Mouse (Mus musculus): ENCODE measurements around the gene Dnmt3b. TPM values are rescaled to one million over a fixed set of nuclear protein-coding genes. Genes with fewer than 3 reads are reported as not detected.

Gene Dnmt3b
- polyA plus RNA-seq, 1 experiment from 2014 or later = 8.6 TPM

GRCm38 (mm10) chr2:153723098-153723497 is 73.8 kb downstream of the Dnmt3b start:
- Histone ChIP-seq H3K9me3 (replicated peaks) (no peaks in the 10 kb centered on the region), H3K9ac (no peak overlapping the region), H3K27ac (peak overlapping the region; percentile 54), H3K4me2 (no peak overlapping the region), H3K4me1 (replicated peaks) (peaks cover 46% of the 10 kb centered on the region), H3K4me3 (replicated peaks) (no peak overlapping the region), H3K36me3 (no peaks in the 10 kb centered on the region), H3K27me3 (no peaks in the 10 kb centered on the region)
- DNase-seq = no peak
- ATAC-seq (ENCODE audit: low read depth) = peak; percentile 55
- WGBS (ENCODE audit: insufficient replicate concordance) = 47% methylated on average over 1 of the region's 1 CpGs

DNA sequence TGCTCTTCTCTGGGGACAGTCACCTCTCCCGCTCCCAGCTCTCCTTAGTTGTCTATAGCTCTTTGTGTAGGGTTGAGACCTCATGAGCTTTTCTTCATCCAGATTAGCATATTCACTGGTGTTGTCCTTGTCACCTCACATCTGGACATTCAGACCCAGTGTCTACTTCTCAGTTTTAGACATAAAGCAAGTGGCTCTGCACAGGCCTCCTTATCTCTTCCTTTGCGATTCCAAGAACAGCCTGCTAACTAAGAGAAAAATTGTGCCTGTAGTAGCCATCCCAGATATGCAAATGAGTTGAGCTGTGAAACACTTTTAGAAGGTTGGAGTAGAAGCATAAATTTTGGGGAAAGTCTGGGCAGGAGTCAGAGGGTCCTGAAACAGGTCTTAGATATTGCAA is 75.2 kb downstream of the Dnmt3b start:
- H3K4me3 ChIP-seq (replicated peaks) = no peak overlapping the region
- H3K36me3 ChIP-seq = no peaks in the 10 kb centered on the region
- no peaks in the 10 kb centered on the region for H3K9me3 ChIP-seq (replicated peaks)
- DNase-seq (peak; percentile 48), ATAC-seq (ENCODE audit: low read depth) (peak; percentile 89)
- H3K4me2 ChIP-seq = peak overlapping the region; percentile 44
- peak overlapping the region; percentile 36; the same call in 1 of the 2 replicates for H3K9ac ChIP-seq
- no peaks in the 10 kb centered on the region for H3K27me3 ChIP-seq
- H3K27ac ChIP-seq = peak overlapping the region; percentile 80
- peaks cover 34% of the 10 kb centered on the region for H3K4me1 ChIP-seq (replicated peaks)
- WGBS (ENCODE audit: insufficient replicate concordance) = 7% methylated on average over 2 of the region's 2 CpGs

DNA sequence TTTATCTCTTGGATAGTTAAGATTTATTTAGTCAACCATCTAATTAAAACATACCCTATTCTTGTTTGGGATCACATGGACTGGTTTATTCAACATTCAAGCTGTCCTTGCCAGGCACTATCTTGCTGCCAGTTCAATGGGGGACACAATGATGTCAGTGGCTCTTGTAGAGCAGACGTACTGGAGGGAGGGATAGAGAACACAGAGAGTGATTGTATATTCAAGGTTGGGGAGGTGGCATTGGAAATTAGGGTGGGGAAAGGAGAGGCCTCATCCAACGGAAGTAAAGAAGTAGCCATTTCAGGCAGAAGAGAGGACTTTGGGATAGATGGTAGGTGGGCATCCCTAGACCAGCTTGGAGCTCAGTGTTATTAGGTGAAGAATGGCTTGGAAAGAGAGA is 75.6 kb downstream of the Dnmt3b start:
- Histone ChIP-seq H3K9me3 (replicated peaks) (no peaks in the 10 kb centered on the region), H3K27me3 (no peaks in the 10 kb centered on the region), H3K36me3 (no peaks in the 10 kb centered on the region), H3K4me2 (peak overlapping the region; percentile 44), H3K4me1 (replicated peaks) (peaks cover 34% of the 10 kb centered on the region), H3K9ac (peak overlapping the region; percentile 36; the same call in 1 of the 2 replicates), H3K4me3 (replicated peaks) (no peak overlapping the region), H3K27ac (peak overlapping the region; percentile 80)
- WGBS (ENCODE audit: insufficient replicate concordance) = 34% methylated on average over 2 of the region's 2 CpGs
- ATAC-seq (ENCODE audit: low read depth) (peak; percentile 43; the same call in 1 of the 2 replicates), DNase-seq (no peak)

DNA sequence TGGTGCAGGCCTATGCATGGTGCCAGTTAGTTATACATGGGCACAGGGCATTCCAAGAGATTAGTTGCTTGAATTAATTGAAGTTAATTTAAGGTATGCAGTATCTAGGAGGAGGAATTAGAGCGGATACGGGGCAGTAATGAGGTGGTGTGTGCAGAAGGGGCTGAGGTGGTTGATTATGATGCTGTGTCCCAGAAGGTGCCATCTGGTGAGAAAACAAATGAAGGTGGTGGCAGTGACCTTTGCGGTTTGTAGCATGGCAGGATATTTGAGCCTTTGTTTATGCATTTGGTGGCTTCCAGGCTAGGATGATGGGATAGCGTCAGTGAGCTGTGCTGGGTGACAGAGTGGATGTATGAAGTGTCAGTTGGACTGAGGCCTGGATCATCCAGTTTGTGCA is 76.0 kb downstream of the Dnmt3b start:
- Histone ChIP-seq H3K27ac (peak overlapping the region; percentile 80), H3K27me3 (no peaks in the 10 kb centered on the region), H3K4me2 (peak overlapping the region; percentile 44; the same call in 1 of the 2 replicates), H3K9me3 (replicated peaks) (no peaks in the 10 kb centered on the region), H3K36me3 (no peaks in the 10 kb centered on the region), H3K4me3 (replicated peaks) (no peak overlapping the region), H3K9ac (peak overlapping the region; percentile 36; the same call in 1 of the 2 replicates), H3K4me1 (replicated peaks) (peaks cover 34% of the 10 kb centered on the region)
- WGBS (ENCODE audit: insufficient replicate concordance) = 88% methylated on average over 4 of the region's 4 CpGs
- ATAC-seq (ENCODE audit: low read depth) (no peak), DNase-seq (no peak)

- 47% methylated on average over 4 of the region's 4 CpGs for WGBS (ENCODE audit: insufficient replicate concordance)
- ATAC-seq (ENCODE audit: low read depth) (no peak), DNase-seq (no peak)
- Histone ChIP-seq H3K27ac (no peak overlapping the region), H3K4me2 (no peak overlapping the region), H3K27me3 (no peaks in the 10 kb centered on the region), H3K36me3 (no peaks in the 10 kb centered on the region), H3K4me3 (replicated peaks) (no peak overlapping the region), H3K9me3 (replicated peaks) (no peaks in the 10 kb centered on the region), H3K4me1 (replicated peaks) (no peaks in the 10 kb centered on the region; the same call in 1 of the 2 replicates), H3K9ac (no peak overlapping the region)
These were observed 84.8 kb downstream of the Dnmt3b start for GRCm38 (mm10) chr2:153734033-153734432.

Other genes starting within 250 kb of the Dnmt3b start
- not detected in 2 replicates for gene 4930404H24Rik, start 156.7 kb upstream of the Dnmt3b start, polyA plus RNA-seq (2015; fragmentation: Nextera tagmentation; extraction: Ambion mirVana)
- 5.3 and 5.4 TPM in 2 replicates for gene Nol4l, start 119.5 kb upstream of the Dnmt3b start, polyA plus RNA-seq (2015; fragmentation: Nextera tagmentation; extraction: Ambion mirVana)
- 39.8 and 39.9 TPM in 2 replicates for gene Commd7, start 16.7 kb upstream of the Dnmt3b start, polyA plus RNA-seq (2015; fragmentation: Nextera tagmentation; extraction: Ambion mirVana)
- gene Dnmt3c, start 47.2 kb downstream of the Dnmt3b start, polyA plus RNA-seq (2015; fragmentation: Nextera tagmentation; extraction: Ambion mirVana) = 0.38 and 0.49 TPM in 2 replicates
- 161 and 202 TPM in 2 replicates for gene Mapre1, start 91.8 kb downstream of the Dnmt3b start, polyA plus RNA-seq (2015; fragmentation: Nextera tagmentation; extraction: Ambion mirVana)
- gene Efcab8, start 130.5 kb downstream of the Dnmt3b start, polyA plus RNA-seq (2015; fragmentation: Nextera tagmentation; extraction: Ambion mirVana) = 0.06 TPM in 1 of 2 replicates, not detected in the other
- not detected in 2 replicates for gene Sun5, start 221.6 kb downstream of the Dnmt3b start, polyA plus RNA-seq (2015; fragmentation: Nextera tagmentation; extraction: Ambion mirVana)
- gene Bpifb2, start 225.6 kb downstream of the Dnmt3b start, polyA plus RNA-seq (2015; fragmentation: Nextera tagmentation; extraction: Ambion mirVana) = not detected in 2 replicates

Data from liver, embryonic 13.5 days (tissue).